Mouse (Mus musculus): ENCODE data around the gene Insm2.

Gene Insm2

DNA sequence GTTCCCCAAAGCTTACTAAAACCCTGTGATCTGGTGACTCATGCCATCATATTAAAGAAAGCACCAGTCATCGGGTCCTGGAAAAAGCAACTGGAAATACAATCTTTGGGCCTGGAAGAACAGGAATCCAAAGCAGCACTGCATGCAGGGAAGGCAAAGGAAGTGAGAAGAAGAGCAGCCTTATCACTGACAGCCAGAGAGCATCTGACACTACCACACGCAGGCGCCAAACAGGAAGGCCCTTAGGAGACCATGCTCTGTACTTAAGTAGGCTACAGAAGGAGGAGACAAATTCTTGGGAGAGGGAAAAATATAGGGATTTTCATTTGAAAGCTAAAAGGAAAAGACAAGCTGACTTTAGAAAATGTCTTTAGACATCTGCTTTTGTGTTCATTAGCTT lies 5.2 kb downstream of the Insm2 start:
- DNase-seq (ENCODE audit: low read depth, low spot score): peak; percentile 36

DNA sequence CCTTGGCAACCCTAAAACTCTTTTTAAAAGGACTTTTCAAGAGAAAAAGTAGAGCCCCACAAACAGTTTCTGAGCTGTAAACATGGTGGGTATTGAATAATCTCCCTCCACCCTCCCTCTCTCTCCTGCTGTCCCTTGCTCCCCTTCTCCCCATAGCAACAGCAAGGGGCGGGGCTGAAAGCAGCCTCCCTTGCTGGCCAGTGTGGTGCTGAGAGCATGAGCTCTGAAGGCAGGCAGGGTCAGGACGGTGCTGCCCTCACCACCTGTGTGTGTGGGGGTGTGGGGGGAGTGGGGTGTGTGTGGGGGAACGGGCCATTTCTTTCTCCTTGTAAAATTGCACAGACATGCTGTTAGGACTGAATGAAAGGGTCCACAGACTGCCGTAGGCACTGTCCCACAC lies 8.7 kb downstream of the Insm2 start:
- DNase-seq (ENCODE audit: low read depth, low spot score): no peak

DNA sequence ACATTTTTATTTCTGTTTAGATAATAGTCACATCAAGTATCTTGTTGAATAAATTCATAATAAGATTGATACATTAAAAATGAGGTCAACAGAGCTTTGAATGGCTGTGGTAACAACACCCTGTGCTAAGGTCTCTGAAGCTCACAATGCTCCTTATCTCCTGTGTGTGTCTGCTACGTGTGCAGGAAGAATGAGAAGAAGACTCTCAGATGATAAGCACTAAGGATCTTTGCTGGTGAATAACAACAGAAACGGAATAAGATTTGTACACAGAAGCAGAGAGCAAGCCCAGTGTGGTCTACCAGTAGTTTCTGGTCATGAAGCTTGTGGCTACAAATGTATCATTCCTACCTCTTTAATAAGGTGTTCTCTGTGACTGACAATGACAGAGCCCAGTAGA lies 11.6 kb downstream of the Insm2 start:
- DNase-seq (ENCODE audit: low read depth, low spot score): no peak

- peak; percentile 49 for DNase-seq (ENCODE audit: low read depth, low spot score)
Observed at GRCm38 (mm10) chr12:55620321-55620720, 21.1 kb downstream of the Insm2 start.

DNA sequence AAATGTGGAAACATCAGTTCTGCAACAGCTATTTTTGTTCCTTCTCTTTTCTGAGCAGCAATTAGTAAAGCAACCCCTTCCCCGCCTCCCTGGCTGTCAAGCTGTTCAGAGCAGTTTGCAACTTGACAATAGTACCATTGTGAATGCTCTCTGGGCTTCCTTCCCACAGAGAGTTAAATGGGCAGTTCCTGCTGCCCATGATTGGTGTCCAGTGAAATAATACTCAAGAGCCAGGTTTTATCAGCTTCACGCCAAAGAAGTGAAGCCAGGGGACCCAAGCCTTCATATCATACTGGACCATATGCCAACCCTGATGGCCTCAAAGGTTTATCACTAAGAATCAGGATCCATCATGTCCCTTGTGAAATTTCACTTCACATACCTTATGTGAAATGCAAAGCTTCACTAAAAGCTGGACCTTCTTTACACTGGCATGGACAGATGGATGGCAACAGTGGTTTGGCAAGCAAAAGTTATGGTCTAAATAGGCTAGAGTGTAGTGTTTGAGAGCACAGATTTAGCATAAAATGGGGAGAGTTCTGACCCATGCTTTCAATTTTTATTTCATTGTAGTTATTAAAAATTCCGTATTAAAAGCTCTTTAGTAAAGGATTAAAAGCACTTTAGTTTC lies 23.5 kb downstream of the Insm2 start:
- peak; percentile 59 for DNase-seq (ENCODE audit: low read depth, low spot score)

DNA sequence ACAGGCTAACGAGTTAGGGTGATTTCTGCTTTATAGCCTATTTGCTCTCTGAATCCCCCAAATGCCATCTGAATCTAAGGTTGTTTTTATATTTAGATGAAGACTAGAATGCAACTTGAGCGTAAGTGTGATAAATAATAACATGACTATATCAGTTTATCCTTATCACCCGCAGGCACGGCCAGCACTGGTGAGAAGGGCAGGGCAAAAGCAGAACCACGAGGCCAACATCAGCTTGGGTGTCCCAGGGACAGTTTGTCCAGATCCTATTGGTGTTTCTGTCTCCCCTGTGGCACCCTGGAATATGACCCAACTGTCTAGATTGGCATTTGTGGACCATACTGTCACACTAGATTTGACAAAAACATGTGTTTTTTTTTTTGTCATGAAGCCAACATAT lies 24.0 kb downstream of the Insm2 start:
- no peak for DNase-seq (ENCODE audit: low read depth, low spot score)

DNA sequence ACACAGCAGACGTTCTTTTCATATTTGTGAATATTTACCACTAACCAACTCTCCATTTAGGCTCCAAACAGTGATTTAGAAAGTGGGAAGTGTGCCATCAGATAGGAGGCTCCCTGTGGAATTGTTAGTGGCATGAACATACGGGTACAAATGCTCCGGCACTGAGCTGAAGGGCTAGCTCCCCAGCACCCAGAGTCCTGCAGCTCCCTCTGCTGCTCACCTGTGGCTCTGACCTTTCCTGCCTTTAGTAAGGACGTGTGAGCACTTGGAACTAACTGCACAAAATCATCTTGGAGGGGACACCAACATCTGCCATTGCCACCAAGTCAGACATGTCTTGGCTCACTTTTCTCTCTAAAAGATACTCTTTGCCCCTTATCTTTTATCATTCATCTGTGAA lies 27.5 kb downstream of the Insm2 start:
- DNase-seq (ENCODE audit: low read depth, low spot score): peak; percentile 20

DNA sequence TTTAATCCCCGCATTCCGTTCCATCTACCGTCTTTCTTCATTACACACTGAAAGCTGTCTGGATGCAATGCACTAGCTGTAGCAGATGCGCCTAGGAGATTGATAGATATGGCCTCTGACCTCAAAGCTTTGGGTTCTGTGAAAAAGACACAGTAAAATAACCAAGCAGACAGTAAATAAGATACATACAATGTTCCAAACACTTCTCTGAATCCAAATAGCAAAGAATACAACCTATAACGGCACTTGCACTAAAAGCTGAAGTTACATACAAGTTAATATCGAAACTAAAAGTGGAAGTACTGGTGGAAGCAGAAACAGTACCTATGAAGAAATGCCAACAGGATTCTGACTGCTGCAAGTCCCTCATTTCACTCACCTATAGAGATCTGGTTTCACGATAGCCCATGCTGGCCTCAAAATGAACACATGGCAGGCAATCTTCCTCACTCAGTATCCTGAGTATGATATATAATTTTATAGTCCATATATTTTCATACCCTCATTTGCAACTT lies 48.8 kb downstream of the Insm2 start:
- DNase-seq (ENCODE audit: low read depth, low spot score): no peak
